Mouse (Mus musculus) thymus, adult 2 months (tissue): ENCODE results near the gene Slc9a5.

ENCODE experiments used
- CTCF ChIP-seq: fragments of 200-500 bp; IDR thresholded peaks from 2 replicates; pipeline ENCODE4 v1.5.1; 2012; ENCODE audit warnings: mild to moderate bottlenecking, control low read depth, low read length, moderate library complexity, borderline replicate concordance; ENCODE audit not compliant: control insufficient read depth, poor library complexity, insufficient read depth; ENCODE audit errors: extremely low read depth
- POLR2A ChIP-seq: fragments of 200-500 bp; IDR thresholded peaks from 2 replicates; pipeline ENCODE4 v1.6.1; 2012; ENCODE audit warnings: mild to moderate bottlenecking, low read length, control low read depth, moderate library complexity; ENCODE audit not compliant: control insufficient read depth, poor library complexity, insufficient read depth; ENCODE audit errors: extremely low read depth

- no peak for TF ChIP-seq CTCF
- no peak for TF ChIP-seq POLR2A
Measured at GRCm38 (mm10) chr8:105374513-105374966, 25.9 kb downstream of the Slc9a5 start.
